In the genomic region with DNA sequence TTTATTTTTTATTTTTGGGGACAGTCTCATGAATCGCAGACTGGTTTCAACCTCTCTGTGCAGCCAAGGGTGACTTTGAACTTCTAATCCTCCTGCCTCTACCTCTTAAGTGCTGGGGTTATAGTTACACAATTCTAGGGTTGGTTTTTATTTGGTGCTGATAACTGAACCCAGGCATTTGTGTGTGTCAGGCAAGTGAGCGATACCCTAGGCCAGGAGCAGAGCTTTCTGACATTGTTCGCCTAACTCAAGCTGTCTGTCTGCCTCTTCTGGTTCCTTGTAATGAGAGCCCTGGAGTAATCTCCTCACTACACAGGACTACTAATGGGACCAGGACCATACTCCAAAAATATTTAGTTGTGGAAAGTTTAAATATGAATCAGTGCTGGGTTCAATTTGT, we compare ENCODE assay signal across 21 mouse cellular contexts.
DNase-seq lines count a peak whose midpoint lies in the region; ATAC-seq and TF ChIP-seq lines count a peak whose summit lies in the region.
"Had no signal": no experiment of that assay in that cellular context is flagged by ENCODE, and none has a peak within 500 bp of the region (broad histone marks: within the 10 kb centered on the region; RNA-seq: fewer than 3 reads in every experiment).

No protein-coding gene starts in this region.

- H3K27me3 ChIP-seq in intestine, embryonic 15.5 days (replicated peaks) = no peaks in the 10 kb centered on the region
- no peaks in the 10 kb centered on the region for H3K27me3 ChIP-seq in intestine, postnatal 0 days (replicated peaks; ENCODE audit: control insufficient read depth, insufficient read depth, low read length)
- H3K27me3 ChIP-seq in intestine, embryonic 16.5 days (replicated peaks; ENCODE audit: control insufficient read depth, insufficient read depth, low read length) = no peaks in the 10 kb centered on the region
- H3K27me3 ChIP-seq in small intestine, adult 2 months (ENCODE audit: control insufficient read depth, insufficient read depth, low read length) = no peaks in the 10 kb centered on the region

- no peak for TF ChIP-seq POLR2A in small intestine, adult 2 months (IDR thresholded peaks at IDR 0.05; ENCODE audit: low read depth, low read length)

- WGBS in intestine, embryonic 15.5 days = 81% methylated on average over 3 of the region's 3 CpGs
- WGBS in intestine, postnatal 0 days = 65% methylated on average over 3 of the region's 3 CpGs
- 62% methylated on average over 3 of the region's 3 CpGs for WGBS in intestine, embryonic 16.5 days
- WGBS in small intestine, adult 2 months = 48% methylated on average over 3 of the region's 3 CpGs

- no peak overlapping the region for H3K9ac ChIP-seq in intestine, embryonic 15.5 days
- H3K9ac ChIP-seq in intestine, postnatal 0 days (ENCODE audit: low read depth, low read length) = no peak overlapping the region
- no peak overlapping the region for H3K9ac ChIP-seq in intestine, embryonic 16.5 days (ENCODE audit: low read depth, low read length)

- DNase-seq in heart, adult 11 months = peak; percentile 56
- no peak for DNase-seq in heart, adult 8-10 months (ENCODE audit: low spot score)
- no peak for DNase-seq in testis, postnatal 14 days (ENCODE audit: low spot score)
- no peak for DNase-seq in layer of hippocampus, postnatal 14 days (ENCODE audit: low spot score in 2 of 2)
- DNase-seq: adrenal gland, adult 2 months; adrenal gland, adult 8-10 months; adrenal gland, postnatal 10 days; adrenal gland, postnatal 14 days; adrenal gland, postnatal 25 days; adrenal gland, postnatal 36 days; B cell, adult 2 months; cerebellum, adult 11 months; cerebellum, adult 11-12 months had no signal

- H3K4me2 ChIP-seq in intestine, embryonic 15.5 days (replicated peaks) = no peak overlapping the region
- no peak overlapping the region for H3K4me2 ChIP-seq in intestine, postnatal 0 days (replicated peaks; ENCODE audit: low read depth)
- no peak overlapping the region for H3K4me2 ChIP-seq in intestine, embryonic 16.5 days (ENCODE audit: low read depth, low read length)

- H3K9me3 ChIP-seq in intestine, embryonic 15.5 days = no peaks in the 10 kb centered on the region
- H3K9me3 ChIP-seq in intestine, postnatal 0 days (ENCODE audit: control insufficient read depth) = no peaks in the 10 kb centered on the region
- no peaks in the 10 kb centered on the region for H3K9me3 ChIP-seq in intestine, embryonic 16.5 days (ENCODE audit: control insufficient read depth, low read length)

- TF ChIP-seq CTCF in intestine, postnatal 0 days (IDR thresholded peaks at IDR 0.05; ENCODE audit: low read depth) = no peak
- no peak for TF ChIP-seq CTCF in small intestine, adult 2 months (IDR thresholded peaks at IDR 0.05; ENCODE audit: extremely low read depth, insufficient read length, insufficient replicate concordance, low read depth, low read length)

- ATAC-seq in intestine, embryonic 15.5 days = peak; percentile 57
- no peak for ATAC-seq in intestine, postnatal 0 days
- peak; percentile 65 for ATAC-seq in intestine, embryonic 16.5 days
- ATAC-seq: activated CD4-positive, CD25-positive, alpha-beta regulatory T cell, adult 4 months; CD4-positive, CD25-positive, alpha-beta regulatory T cell, adult 4 months; Patski had no signal

- H3K4me1 ChIP-seq in intestine, embryonic 15.5 days (replicated peaks) = no peaks in the 10 kb centered on the region
- H3K4me1 ChIP-seq in intestine, postnatal 0 days (replicated peaks; ENCODE audit: control insufficient read depth, insufficient read depth, low read length) = no peaks in the 10 kb centered on the region; the same call in 1 of the 2 replicates
- peaks cover 11% of the 10 kb centered on the region for H3K4me1 ChIP-seq in intestine, embryonic 16.5 days (ENCODE audit: control insufficient read depth, insufficient read depth, low read length)
- peaks cover 13% of the 10 kb centered on the region; the same call in 1 of the 2 replicates for H3K4me1 ChIP-seq in small intestine, adult 2 months (ENCODE audit: control insufficient read depth, insufficient read depth, insufficient read length, low read length)

- no peak overlapping the region for H3K27ac ChIP-seq in intestine, embryonic 15.5 days
- H3K27ac ChIP-seq in intestine, postnatal 0 days (ENCODE audit: low read depth, low read length) = no peak overlapping the region
- H3K27ac ChIP-seq in intestine, embryonic 16.5 days (ENCODE audit: low read length) = no peak overlapping the region
- H3K27ac ChIP-seq in small intestine, adult 2 months (ENCODE audit: insufficient read depth, low read depth, low read length) = peak overlapping the region; percentile 83

- H3K36me3 ChIP-seq in intestine, embryonic 15.5 days = no peaks in the 10 kb centered on the region
- no peaks in the 10 kb centered on the region for H3K36me3 ChIP-seq in intestine, postnatal 0 days (ENCODE audit: control insufficient read depth, insufficient read depth)
- no peaks in the 10 kb centered on the region for H3K36me3 ChIP-seq in intestine, embryonic 16.5 days (ENCODE audit: control insufficient read depth, insufficient read depth, low read length)
- no peaks in the 10 kb centered on the region for H3K36me3 ChIP-seq in small intestine, adult 2 months (ENCODE audit: control insufficient read depth, insufficient read depth, low read length)
- H3K36me3 ChIP-seq: G1E had no signal

- no peak overlapping the region for H3K4me3 ChIP-seq in intestine, embryonic 15.5 days (replicated peaks)
- H3K4me3 ChIP-seq in intestine, postnatal 0 days (ENCODE audit: low read depth, low read length) = no peak overlapping the region
- no peak overlapping the region for H3K4me3 ChIP-seq in intestine, embryonic 16.5 days (ENCODE audit: low read length)
- H3K4me3 ChIP-seq in small intestine, adult 2 months (ENCODE audit: low read depth, low read length) = no peak overlapping the region
